Mouse (Mus musculus) heart, adult 11 months (tissue): ENCODE measurements around the gene Utf1.

ENCODE experiments used
- DNase-seq: peaks from one replicate; pipeline ENCODE4 v3.0.0; 2022

Utf1 gene

DNA sequence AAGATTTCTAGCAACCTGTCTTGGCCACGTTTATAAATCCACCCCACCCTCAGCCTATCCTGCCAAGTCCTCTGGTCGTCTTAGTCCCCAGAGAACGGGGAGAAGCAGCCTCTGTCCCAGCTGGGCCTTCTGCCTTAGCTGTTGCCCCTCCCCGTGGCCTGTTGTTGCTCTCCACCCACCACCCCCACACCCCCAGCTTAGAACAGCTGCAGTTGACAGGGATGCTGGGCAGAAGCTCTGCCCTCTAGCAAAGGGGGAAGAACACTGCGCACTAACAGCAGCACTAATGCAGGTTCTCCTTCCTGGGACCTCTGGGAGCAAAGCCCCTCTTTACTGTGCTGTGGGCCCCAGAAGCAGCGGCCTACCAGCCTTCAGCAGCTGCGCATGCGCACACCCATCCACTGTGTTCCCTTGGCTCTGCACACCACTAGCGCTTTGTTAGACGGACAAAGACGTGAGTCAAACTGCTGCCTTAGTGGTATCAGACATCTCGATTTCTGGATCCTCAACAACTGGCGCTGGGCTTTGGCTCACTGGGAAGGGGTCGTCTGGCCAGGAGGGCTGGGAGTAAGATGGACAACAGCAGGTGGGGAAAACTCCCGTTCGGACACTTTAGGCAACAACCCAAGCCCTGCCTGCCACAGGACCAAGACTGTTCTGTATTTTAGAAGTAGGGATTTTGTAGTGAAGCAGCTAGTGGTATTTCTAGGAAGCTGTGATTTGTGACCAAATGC lies 2.9 kb upstream of the Utf1 start:
- no peak for DNase-seq

DNA sequence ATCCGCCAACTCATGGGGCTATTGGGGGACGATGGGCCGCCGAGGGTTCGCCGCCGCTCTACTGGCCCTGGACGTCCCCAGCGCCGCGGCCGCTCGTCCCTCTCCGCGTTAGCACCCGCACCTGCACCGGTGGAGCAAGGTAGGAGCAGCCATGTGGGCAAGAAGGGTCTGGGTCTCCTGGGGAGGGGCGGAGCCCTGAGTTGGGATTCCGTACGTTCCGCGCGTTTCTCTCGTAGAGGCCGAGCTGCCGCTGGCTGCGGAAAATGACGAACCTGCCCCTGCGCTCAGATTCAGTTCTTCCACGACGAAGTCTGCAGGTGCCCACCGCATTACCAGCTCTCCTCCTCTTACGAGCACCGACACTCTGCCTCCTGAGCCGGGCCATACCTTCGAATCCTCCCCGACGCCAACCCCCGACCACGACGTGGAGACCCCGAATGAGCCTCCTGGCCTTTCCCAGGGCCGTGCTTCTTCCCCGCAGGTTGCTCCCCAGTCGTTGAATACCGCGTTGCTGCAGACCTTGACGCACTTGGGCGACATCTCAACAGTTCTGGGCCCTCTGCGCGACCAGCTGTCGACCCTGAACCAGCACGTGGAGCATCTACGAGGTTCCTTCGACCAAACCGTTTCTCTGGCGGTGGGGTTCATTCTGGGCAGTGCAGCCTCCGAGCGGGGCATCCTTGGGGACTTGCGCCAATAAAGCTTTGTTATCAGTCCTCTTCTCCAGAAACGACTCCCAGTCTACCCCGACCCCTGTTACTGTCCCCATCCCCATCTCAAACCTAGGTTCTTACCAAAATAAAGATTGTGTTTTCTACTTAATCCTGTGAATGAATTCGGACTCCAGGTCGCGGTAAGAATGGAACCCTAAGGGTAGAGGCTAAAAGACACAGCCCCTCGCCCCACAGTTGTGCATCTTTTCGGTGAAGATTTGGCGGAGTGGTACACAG lies 977 bp downstream of the Utf1 start:
- no peak for DNase-seq

GRCm38 (mm10) chr7:139945516-139945915 lies 1.9 kb downstream of the Utf1 start:
- no peak for DNase-seq

GRCm38 (mm10) chr7:139946032-139946431 lies 2.4 kb downstream of the Utf1 start:
- no peak for DNase-seq

- DNase-seq: peak; percentile 96
Observed at GRCm38 (mm10) chr7:139949893-139950282, 6.3 kb downstream of the Utf1 start.

DNA sequence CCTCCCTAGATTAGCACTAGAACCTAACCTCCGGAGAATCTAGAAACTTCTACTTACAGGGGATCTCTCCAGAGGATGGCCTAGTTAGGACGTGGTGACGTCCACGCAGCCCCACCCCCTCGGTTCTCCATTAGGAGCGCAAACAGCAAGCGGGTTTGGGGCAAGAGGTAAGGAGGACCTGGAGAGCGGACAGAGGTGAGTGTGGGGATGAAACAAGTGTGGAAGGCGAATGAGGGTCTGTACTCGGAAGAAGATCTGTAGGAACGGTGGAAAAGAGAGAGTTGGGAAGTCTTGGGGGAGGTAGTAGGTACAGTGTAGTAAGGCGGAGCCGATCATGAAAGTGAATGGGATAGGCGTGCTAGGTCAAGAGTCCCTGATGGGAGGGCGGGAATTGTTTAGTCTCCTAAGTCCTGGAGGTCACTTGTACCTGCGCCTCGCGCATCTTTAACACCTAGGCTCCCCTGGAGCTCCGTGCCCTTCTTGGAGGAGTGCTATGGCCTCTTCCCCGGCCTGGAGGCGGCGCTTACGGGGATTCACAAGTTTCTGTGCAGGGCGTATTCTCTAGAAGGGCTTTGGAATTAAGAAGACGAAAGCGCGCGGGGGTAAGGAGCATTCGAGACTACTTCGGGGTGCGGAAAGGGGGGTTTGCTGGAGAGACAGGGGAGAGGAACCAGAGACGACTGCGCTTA lies 6.8 kb downstream of the Utf1 start:
- DNase-seq: peak; percentile 93

DNA sequence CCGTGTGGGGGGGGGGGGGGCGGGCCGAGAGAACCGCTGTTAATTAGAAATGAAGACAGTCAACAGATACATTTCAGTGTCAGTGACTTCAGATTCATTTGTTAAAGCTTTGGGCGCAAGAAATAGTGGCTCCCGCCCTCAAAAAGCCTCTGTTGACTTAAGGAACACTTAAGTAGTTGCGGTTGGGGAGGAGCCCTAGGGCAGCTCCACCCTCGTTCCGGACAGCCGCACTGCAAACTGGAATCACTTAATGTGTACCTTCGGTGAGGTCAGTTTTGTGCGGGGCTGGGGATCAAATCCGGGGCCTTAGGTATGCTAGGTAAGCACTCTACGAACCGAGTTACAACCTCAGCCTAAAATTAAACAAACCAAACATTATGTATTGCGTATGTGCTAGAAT lies 7.5 kb downstream of the Utf1 start:
- DNase-seq: no peak

- no peak for DNase-seq
Observed at GRCm38 (mm10) chr7:139951991-139952633, 8.5 kb downstream of the Utf1 start.

- DNase-seq: no peak
Observed at GRCm38 (mm10) chr7:139955505-139955904, 11.9 kb downstream of the Utf1 start.

GRCm38 (mm10) chr7:139956658-139957057 lies 13.1 kb downstream of the Utf1 start:
- no peak for DNase-seq

DNA sequence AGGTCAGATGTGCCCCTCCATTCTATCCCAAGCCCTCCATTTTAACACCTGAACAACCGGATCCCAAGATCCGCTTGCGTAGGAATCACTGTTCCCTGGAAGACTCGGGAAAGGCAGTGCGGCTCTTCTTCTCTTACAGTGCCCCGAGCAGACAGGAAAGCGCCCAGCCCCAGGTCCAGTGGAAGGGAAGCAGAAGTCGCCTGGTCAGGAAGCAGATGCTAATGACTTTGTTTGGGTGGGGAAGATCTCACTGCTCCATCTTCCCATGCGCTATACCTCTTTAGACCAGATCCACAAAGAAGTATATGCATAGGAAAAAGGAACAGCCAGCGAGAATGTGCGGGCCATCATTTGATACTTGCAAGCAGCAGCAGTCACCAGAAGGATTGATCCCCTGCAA lies 13.8 kb downstream of the Utf1 start:
- no peak for DNase-seq

GRCm38 (mm10) chr7:139957958-139958357 lies 14.4 kb downstream of the Utf1 start:
- no peak for DNase-seq

DNA sequence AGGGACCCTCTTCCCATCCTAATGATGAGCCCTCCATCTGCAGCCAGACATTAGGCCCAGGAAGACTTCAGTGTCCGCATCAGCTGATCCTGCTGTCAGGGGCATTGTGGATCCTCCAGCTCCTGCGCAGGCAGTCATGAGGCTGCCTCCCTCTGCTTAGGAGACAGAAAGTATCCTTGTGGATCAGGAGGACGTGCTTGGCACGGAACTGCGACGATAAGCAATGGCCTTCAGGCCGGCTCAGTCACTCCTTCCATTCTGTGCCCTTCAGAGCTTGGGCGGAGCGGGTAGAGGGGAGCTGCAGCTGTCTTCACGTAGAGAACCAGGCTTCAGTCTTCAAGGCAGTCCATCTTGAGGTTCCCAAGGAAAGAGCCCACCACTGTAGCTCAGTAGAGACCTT lies 17.6 kb downstream of the Utf1 start:
- no peak for DNase-seq

- DNase-seq: no peak
Observed at GRCm38 (mm10) chr7:139963814-139964213, 20.2 kb downstream of the Utf1 start.

- no peak for DNase-seq
Observed at GRCm38 (mm10) chr7:139967175-139967574, 23.6 kb downstream of the Utf1 start.

DNA sequence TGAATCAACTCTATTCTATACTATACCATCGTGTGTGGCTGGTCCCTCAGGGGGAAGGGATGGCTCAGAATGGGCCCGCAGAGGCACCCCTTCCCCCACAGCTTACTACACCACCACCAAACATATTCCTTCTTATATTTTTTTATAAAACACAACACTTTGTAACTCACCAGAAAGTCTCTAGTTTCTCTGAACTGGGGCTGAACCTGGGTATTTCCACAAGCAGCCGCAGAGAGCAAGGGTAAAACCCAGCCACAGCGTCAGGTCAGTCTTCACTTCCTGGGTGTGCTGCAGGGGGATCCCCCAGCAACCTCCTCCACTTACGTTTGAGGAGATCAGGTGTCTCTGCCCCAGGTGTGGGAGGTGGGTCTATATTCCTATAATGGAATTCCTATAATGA lies 24.8 kb downstream of the Utf1 start:
- no peak for DNase-seq

- no peak for DNase-seq
Observed at GRCm38 (mm10) chr7:139969348-139970130, 25.9 kb downstream of the Utf1 start.

DNA sequence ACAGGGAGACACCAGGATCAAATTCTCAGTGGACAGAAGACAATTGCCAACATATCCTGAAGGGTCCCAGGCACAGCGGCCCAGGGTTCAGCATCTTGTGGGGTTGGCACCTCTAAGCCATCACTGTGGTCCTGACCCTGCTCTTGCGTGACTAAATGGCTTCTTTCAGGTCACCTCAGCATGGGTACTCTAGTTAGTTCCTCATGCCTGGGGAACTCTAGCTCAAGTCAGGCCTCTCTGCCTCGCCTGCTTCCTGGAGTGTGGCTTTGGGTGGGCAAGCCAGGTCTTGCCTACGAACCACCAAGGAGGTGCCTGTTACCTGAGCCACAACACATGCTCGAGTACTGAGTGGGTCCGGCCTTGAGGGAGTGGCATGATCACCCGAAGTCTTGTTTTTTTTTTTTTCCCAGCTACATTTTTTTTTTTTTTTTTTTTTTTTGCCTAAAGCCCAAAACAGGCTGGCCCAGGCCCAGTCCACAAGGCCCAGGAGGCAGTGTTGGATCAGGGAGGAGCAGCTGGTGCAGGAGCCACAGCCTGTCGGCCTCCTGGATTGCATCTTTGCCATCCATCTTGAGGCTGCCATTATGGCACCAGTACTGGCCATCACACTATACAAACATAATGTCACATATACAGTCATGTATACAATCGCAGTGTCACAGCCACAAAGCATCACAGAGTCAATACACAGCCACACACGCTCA lies 26.8 kb downstream of the Utf1 start:
- DNase-seq: no peak

DNA sequence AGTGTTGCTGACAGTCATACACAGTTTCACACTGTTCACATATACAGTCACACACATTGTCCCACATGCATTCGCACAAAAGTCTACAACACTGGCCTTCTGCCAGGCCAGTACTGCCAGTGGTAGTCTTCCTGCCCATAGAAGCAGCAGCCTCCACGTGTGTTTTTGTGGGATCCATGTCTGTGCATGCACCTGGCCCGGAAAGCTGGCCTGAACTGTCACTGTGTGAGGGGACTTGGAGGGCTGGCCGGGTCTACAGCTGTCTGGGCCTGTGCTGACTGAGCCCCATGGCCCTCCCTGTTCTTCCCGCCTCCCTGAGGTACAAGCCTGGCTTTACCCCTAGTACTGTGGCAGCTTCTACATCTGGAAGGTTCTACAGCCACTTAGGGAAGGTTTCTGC lies 27.4 kb downstream of the Utf1 start:
- DNase-seq: no peak

GRCm38 (mm10) chr7:139971436-139971835 lies 27.8 kb downstream of the Utf1 start:
- DNase-seq: no peak

GRCm38 (mm10) chr7:139972923-139973331 lies 29.3 kb downstream of the Utf1 start:
- DNase-seq: no peak

GRCm38 (mm10) chr7:139974307-139974706 lies 30.7 kb downstream of the Utf1 start:
- DNase-seq: no peak
